In the genomic region with DNA sequence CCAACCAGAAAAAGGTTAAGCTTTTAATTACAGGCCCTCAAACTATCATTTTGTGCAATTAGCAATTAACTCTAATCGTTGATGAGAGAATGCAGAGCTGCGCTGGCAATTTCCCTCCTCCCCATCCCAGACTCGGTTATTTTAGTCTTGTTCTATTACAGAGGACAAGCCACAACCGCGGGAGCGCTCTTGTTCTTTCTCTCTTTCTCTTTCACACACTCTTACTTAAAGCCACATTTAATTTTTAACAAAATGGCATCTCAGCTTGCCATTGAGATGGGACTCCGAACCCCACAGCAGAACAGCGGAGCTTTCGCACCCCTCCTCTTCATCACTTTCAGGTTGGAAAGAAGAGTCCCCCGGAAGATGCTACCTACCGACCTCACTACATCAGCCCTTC, we compare ENCODE assay signal across 8 mouse cellular contexts. TPM values are rescaled to one million over a fixed set of nuclear protein-coding genes. Genes with fewer than 3 reads are reported as not detected.
DNase-seq lines count a peak whose midpoint lies in the region; ATAC-seq and TF ChIP-seq lines count a peak whose summit lies in the region.

A gene (plus strand): TSS at position 167 of the 400 bp plus-strand sequence.

- no peak for TF ChIP-seq CTCF in testis, adult 2 months (IDR thresholded peaks at IDR 0.05; ENCODE audit: control insufficient read depth, insufficient read depth, insufficient replicate concordance, low read depth, low read length)

- no peaks in the 10 kb centered on the region for H3K27me3 ChIP-seq in testis, adult 2 months (ENCODE audit: control insufficient read depth, insufficient read depth, low read length)
- H3K27me3 ChIP-seq in forebrain, embryonic 14.5 days (replicated peaks; ENCODE audit: control insufficient read depth, insufficient read depth, low read length) = no peaks in the 10 kb centered on the region
- H3K27me3 ChIP-seq in midbrain, embryonic 15.5 days (replicated peaks) = no peaks in the 10 kb centered on the region

- peak within 1 kb of the TSS; percentile 25 for H3K4me3 ChIP-seq in testis, adult 2 months (ENCODE audit: control insufficient read depth, low read depth, low read length)
- H3K4me3 ChIP-seq in forebrain, embryonic 14.5 days (ENCODE audit: low read depth, low read length) = peak within 1 kb of the TSS; percentile 78
- peak within 1 kb of the TSS; percentile 78 for H3K4me3 ChIP-seq in midbrain, embryonic 15.5 days

- ATAC-seq in forebrain, embryonic 14.5 days = no peak; the same call in 1 of the 2 replicates
- ATAC-seq in midbrain, embryonic 15.5 days (replicated peaks) = no peak

- H3K9me3 ChIP-seq in forebrain, embryonic 14.5 days (replicated peaks; ENCODE audit: control insufficient read depth, low read length) = no peaks in the 10 kb centered on the region
- H3K9me3 ChIP-seq in midbrain, embryonic 15.5 days = no peaks in the 10 kb centered on the region

- peak within 1 kb of the TSS; percentile 87 for H3K9ac ChIP-seq in forebrain, embryonic 14.5 days (ENCODE audit: low read length)
- H3K9ac ChIP-seq in midbrain, embryonic 15.5 days = peak within 1 kb of the TSS; percentile 89

- peak within 1 kb of the TSS; percentile 84 for H3K4me2 ChIP-seq in forebrain, embryonic 14.5 days (ENCODE audit: low read length)
- peak within 1 kb of the TSS; percentile 95 for H3K4me2 ChIP-seq in midbrain, embryonic 15.5 days

- peaks cover 14% of the 10 kb centered on the region for H3K4me1 ChIP-seq in testis, adult 2 months (ENCODE audit: control insufficient read depth, insufficient read depth, low read length)
- peaks cover 10% of the 10 kb centered on the region; the same call in 1 of the 2 replicates for H3K4me1 ChIP-seq in forebrain, embryonic 14.5 days (ENCODE audit: control insufficient read depth, insufficient read depth, low read length)
- peaks cover 43% of the 10 kb centered on the region for H3K4me1 ChIP-seq in midbrain, embryonic 15.5 days

- WGBS in forebrain, embryonic 14.5 days = under 1% methylated on average over 11 of the region's 11 CpGs
- under 1% methylated on average over 11 of the region's 11 CpGs for WGBS in midbrain, embryonic 15.5 days

- H3K27ac ChIP-seq in testis, adult 2 months (ENCODE audit: control insufficient read depth, insufficient read depth, low read depth, low read length) = no peak within 1 kb of the TSS
- H3K27ac ChIP-seq in forebrain, embryonic 14.5 days (ENCODE audit: low read depth, low read length) = peak within 1 kb of the TSS; percentile 93
- peak within 1 kb of the TSS; percentile 96 for H3K27ac ChIP-seq in midbrain, embryonic 15.5 days

- DNase-seq in testis, postnatal 10 days (ENCODE audit: low spot score) = no peak
- DNase-seq in forebrain, embryonic 14.5 days (ENCODE audit: low spot score) = peak; percentile 76
- no peak for DNase-seq in heart, postnatal 14 days
- peak in 1 of 2 experiments; percentile 45 for DNase-seq in layer of hippocampus, postnatal 14 days (ENCODE audit: low spot score in 2 of 2)
- no peak for DNase-seq in MN1 (ENCODE audit: low spot score)
- DNase-seq in thymus, adult 18-20 months = no peak

- no peaks in the 10 kb centered on the region for H3K36me3 ChIP-seq in testis, adult 2 months (ENCODE audit: control insufficient read depth, insufficient read depth, low read length)
- no peaks in the 10 kb centered on the region for H3K36me3 ChIP-seq in forebrain, embryonic 14.5 days (ENCODE audit: control insufficient read depth, insufficient read depth, low read length)
- H3K36me3 ChIP-seq in midbrain, embryonic 15.5 days (replicated peaks) = no peaks in the 10 kb centered on the region

- TF ChIP-seq POLR2A in testis, adult 2 months (IDR thresholded peaks at IDR 0.05; ENCODE audit: control insufficient read depth, low read depth, low read length) = no peak

- intact Hi-C loops in heart, postnatal 14 days (cut with DNase I) = loop anchor here (2.0 to 10.0 kb wide), 5 partner anchors 40 to 482 kb away; no protein-coding TSS in a partner anchor

RNA-seq across cellular contexts. Expression of the gene that starts here (rescaled TPM):
- 0.28 and 0.53 TPM in 2 replicates for polyA plus RNA-seq in testis, adult 2 months (2012; rRNA removed)
- 25.5 and 32.6 TPM in 2 replicates for polyA plus RNA-seq in forebrain, embryonic 14.5 days (2014; fragmentation: Nextera tagmentation; extraction: Ambion mirVana)
- 100 to 1,000 TPM; 169 to 170 TPM for total RNA-seq in heart, postnatal 14 days (2021)
- 10 to 100 TPM; 49.5 to 50.4 TPM for total RNA-seq in layer of hippocampus, postnatal 14 days (2021)
- 36.4 and 38.3 TPM in 2 replicates for polyA plus RNA-seq in midbrain, embryonic 15.5 days (2015; fragmentation: Nextera tagmentation; extraction: Ambion mirVana)

Comparison
In these comparisons a context has a peak if more than half of its experiments do, and no peak if none do; other contexts are left out.
1. RNA of the gene that starts here (polyA plus RNA-seq): 36.4 to 38.3 TPM in midbrain, embryonic 15.5 days and 25.5 to 32.6 TPM in forebrain, embryonic 14.5 days; 0.28 to 0.53 TPM in testis, adult 2 months; every median in the first group is over 10 times any median in the second.
2. H3K4me3 ChIP-seq: peak in every context shown above with its lines; median percentile 78 in forebrain, embryonic 14.5 days; 78 in midbrain, embryonic 15.5 days; 25 in testis, adult 2 months.